Mouse (Mus musculus) spleen, postnatal 10 days (tissue): Measurements from ENCODE around the gene Lbh.

Experiments used
- DNase-seq, 2 experiments: peaks; one replicate each; pipeline ENCODE4 v3.0.0; 2021 to 2022; ENCODE audit warnings: low spot score in 2 of 2

Lbh gene

DNA sequence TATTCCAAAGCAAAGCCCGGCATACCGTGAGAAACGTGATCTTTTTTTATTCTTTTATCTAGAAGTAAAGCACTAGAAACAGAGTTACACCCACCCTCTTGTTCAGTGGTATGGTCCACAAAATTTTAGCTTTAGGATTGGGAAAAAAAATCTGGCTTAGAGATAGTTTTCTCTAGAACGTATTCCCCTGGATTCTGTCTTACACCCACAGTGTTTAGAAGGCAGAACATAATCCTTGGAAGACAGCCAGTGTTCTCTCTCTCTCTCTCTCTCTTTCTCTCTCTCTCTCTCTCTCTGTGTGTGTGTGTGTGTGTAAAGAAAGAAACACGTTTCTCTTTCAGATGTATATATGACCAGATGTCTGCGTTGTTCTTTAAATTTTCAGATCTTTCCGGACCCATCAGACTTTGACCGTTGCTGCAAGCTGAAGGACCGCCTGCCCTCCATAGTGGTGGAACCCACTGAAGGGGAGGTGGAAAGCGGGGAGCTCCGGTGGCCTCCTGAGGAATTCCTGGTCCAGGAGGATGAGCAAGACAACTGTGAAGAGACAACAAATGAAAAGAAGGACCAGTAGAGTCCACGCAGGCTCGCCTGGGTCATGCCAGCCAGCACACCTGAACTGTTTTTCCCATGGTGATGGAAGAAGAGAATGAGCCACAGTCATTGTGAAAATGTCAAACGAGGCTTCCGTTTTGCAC is 20.9 kb downstream of the Lbh start:
- no peak for DNase-seq

GRCm38 (mm10) chr17:72939569-72939899 is 21.4 kb downstream of the Lbh start:
- DNase-seq = no peak

GRCm38 (mm10) chr17:72944368-72944767 is 26.3 kb downstream of the Lbh start:
- no peak for DNase-seq

GRCm38 (mm10) chr17:72947111-72947859 is 29.2 kb downstream of the Lbh start:
- no peak for DNase-seq

- DNase-seq = no peak
These were observed 30.0 kb downstream of the Lbh start for GRCm38 (mm10) chr17:72948119-72948518.

- no peak for DNase-seq
These were observed 31.2 kb downstream of the Lbh start for GRCm38 (mm10) chr17:72949247-72949701.

GRCm38 (mm10) chr17:72951331-72951730 is 33.2 kb downstream of the Lbh start:
- DNase-seq = no peak

DNA sequence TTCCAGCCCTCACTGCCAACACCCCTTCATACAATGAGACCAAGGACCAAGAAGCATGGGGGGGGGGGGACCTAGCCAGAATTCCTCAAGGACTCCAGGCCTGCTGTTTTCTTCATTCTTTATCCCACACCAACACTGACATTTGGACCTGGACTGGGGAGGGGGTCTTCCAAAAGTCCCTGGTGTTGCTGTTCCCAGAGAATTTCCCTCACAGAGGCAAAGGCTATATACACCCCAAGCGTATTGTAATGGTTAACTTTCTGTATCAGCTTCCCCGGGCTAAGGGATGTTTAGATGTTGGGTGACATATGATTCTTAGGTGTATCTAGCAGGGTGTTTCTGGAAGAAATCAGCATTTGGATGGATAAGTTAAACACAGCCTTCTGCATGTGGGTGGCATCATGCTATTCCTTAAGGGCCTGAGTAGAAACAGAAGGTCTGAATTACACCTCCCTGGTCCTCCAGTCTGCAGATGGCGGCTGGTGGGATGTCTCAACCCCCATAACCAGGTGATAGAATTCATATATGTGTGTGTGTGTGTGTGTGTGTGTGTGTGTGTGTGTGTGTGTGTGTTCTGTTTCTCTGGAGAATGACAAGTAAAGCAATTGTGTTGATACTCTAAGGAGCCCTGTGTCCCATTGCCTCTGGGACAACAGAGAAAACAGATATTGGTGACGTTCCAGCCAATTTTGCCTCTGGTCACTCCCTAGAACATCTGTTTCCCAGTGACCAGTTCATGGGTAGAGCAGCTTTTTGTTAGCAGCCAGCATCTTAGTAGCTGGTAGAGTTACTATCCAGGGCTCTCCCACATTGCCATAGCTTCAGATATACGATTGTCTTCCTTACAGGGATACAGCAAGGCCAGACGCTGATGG is 35.9 kb downstream of the Lbh start:
- DNase-seq = no peak

GRCm38 (mm10) chr17:72955534-72955933 is 37.4 kb downstream of the Lbh start:
- no peak for DNase-seq

DNA sequence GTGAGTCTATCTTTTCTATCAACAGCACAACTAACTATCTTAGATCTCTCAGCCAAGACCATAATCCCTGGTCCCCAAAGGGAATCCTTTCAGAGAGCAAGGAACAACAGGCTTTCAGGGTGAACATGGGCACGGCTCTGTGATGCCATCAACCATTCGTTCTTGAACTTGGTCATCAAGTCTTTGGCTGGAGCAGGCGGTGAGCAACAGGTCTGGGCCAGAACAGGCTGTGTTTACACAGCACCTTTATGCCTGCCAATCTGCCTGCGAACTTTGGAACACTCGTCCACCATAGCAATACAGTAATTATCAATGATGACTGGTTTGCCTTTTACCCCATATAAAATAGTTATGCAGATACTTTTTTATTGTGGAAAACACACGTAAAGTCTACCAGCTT is 38.9 kb downstream of the Lbh start:
- DNase-seq = no peak

GRCm38 (mm10) chr17:72958886-72959285 is 40.8 kb downstream of the Lbh start:
- no peak for DNase-seq

- no peak for DNase-seq
These were observed 41.5 kb downstream of the Lbh start for GRCm38 (mm10) chr17:72959497-72960039.

DNA sequence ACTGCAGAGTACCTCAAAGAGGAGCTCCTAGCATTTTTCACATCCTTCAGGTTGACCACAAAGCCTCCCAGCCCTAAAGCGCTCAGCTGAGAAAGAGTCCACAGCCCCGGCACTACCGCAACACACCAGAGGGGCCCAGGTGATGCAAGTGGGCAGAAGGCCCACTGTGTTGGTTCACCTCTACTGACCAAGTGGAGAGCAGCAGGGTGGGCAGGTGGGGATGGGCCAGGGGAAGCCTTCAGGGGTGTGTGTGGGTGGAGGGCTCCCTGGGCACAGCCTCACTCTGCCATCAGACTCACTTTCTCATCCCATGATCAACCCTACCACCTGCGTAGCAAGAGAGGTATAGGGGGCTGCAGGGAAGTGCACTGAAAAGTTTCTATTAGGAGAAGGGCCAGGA is 42.1 kb downstream of the Lbh start:
- DNase-seq = no peak

- peak in 1 of 2 experiments; percentile 53 for DNase-seq
These were observed 42.8 kb downstream of the Lbh start for GRCm38 (mm10) chr17:72960873-72961272.

DNA sequence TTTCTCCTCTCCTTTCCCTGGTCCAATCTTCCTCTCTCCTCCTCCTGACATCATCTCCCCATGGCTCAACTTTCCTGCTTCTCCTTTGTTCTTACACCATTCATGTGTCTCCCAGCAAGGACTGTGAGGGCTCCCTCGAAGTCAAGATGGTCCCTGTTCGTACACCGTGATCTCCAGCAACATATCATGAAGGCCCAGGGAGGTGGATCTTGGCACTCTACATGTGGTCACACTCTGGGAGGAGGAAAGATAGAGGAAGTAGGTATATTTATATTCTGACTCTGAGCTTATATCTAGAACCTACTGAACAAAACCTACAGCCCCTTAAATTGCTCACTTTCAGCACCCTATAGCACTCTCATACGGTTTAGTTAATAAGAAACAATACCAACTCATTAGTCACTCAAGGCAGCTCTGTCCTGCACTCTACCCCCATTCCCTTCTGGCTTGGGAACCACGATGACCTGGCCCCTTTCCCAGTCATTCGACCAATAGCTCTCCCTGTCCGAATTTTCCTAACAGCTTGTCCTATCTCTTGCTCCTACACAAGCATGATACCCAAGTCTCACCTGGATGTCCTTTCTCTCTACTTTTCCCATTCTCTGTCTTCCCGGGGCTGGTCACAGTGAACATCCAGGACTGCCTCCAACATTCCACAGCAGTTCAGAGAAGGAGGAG is 44.0 kb downstream of the Lbh start:
- DNase-seq = no peak

DNA sequence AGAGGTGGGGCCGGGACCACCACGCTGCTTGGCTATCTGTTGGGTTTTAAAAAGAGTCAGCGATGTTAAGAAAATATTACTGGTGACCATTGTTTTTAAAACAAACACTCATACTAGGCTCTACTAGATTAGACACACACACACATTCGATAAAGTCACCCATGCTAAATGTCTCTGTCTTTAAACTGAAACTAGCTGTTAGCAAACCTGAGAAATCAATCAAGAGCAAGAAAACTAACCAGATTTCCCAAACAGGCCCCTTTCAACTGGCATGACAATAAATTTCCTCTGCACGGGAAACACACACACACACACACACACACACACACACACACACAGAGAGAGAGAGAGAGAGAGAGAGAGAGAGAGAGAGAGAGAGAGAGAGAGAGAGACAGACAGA is 47.6 kb downstream of the Lbh start:
- DNase-seq = no peak

- no peak for DNase-seq
These were observed 48.0 kb downstream of the Lbh start for GRCm38 (mm10) chr17:72966091-72966531.

DNA sequence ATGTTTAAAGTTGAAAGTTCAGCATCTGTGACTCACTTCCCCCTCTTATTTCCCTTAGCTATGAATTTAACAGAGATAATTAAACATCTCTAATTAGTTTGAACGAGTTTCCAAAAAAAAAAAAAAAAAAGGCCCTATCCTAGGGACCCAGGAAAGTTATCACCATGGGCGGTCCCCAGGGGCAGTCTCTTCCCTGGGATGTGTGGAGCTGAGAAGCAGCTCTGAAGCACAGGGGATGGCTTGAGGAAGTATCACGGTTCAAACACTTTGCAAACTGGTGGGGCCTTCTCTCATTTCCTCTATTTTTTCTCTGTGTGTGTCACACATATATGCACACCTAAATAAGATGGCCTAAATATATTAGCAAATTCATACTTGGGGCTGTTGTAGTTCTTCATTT is 48.8 kb downstream of the Lbh start:
- peak in 1 of 2 experiments; percentile 45 for DNase-seq

DNA sequence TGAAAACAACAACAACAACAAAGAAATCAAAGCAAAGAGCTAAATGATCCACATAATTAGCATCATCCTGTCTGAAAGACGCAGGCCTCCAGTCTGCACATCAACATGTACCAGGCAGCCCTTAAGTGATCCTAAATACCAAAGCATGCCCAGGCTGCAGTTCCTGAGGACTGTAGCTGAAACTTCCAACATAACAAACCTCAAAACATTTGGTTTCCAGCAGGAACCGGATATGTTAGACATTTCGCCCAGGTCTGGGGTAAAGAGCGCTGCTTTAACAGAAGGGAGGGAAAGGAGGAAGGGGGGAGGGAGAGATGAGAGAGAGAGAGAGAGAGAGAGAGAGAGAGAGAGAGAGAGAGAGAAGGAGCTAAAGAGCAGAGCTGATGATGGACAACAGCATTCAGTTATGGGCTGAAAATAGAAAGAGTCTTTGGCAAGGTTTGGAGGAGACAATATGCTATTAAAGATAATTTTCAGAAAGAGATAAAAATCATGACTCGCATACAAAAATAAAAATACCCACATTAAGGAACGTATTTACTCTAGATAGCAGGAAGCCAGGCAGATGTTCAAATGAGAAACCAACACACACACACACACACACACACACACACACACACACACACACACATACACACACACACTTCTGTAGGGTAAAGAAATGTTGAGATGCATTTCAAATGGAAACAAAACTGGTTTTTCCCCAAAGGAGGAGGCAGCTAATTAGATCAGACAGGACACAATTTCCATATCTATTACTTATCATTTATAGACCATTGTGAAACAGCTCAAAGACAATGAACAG is 49.5 kb downstream of the Lbh start:
- DNase-seq = no peak

DNA sequence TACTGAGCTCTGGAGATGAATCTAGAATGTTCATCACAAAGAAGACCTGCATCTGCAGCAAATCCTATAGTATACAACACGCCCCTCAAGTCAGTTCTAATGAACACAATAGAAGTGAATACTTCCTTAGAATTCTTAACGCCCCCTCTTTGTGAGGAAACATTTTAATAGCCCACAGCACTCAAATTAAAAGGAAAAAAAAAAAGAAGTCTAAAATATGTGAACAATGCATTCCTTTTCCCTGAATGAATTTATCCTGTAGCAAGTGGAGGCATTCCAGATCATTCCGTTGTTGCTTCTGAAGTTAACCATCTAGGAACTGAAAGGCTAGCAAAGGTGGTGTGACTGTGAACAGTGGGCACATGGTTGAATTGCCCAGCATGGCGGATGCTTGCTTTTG is 50.6 kb downstream of the Lbh start:
- DNase-seq = no peak
